Mouse (Mus musculus) testis, adult 2 months (tissue): ENCODE results near the gene Btbd7.

Experiments used
- CTCF ChIP-seq: fragments of 200-500 bp; IDR thresholded peaks from 2 replicates; pipeline ENCODE4 v1.5.1; 2012; ENCODE audit warnings: low read depth, mild to moderate bottlenecking, inconsistent platforms, low read length, moderate library complexity; ENCODE audit not compliant: control insufficient read depth, insufficient read depth, insufficient replicate concordance
- POLR2A ChIP-seq: fragments of 200-500 bp; IDR thresholded peaks from 2 replicates; pipeline ENCODE4 v1.6.1; 2012; ENCODE audit warnings: low read depth, mild to moderate bottlenecking, inconsistent platforms, low read length, moderate library complexity; ENCODE audit not compliant: control insufficient read depth

- TF ChIP-seq POLR2A (no peak), CTCF (no peak)
Measured at GRCm38 (mm10) chr12:102832746-102833300, 45.4 kb downstream of the Btbd7 start.
